Mouse (Mus musculus) embryo, embryonic 11.5 days (tissue): ENCODE data around the gene Rab44.

ENCODE experiments used
- DNase-seq: peaks from one replicate; pipeline ENCODE4 v3.0.0-alpha.2; 2012; ENCODE audit warnings: low read depth, low spot score

The Rab44 gene

GRCm38 (mm10) chr17:29167371-29167770 is 53.4 kb downstream of the Rab44 start:
- DNase-seq, result no peak

DNA sequence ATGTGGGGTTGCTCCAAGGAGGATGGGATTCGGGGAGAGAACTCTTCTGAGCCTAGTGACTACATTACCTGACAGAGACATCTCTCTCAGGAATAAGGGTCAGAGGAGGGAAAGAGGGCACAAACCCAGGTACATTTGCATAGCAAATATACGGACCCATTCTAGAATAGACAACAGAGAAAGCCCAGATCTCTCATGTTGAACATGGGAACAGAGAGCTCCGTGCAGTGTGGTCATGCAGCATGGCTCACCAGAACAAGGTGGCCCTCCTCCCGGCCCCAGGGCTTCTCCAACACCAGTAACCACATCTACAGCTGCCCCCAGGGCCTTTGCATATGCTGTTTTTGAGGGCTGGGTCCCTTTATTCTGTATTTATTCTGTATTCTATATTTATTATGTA is 54.5 kb downstream of the Rab44 start:
- no peak for DNase-seq

- DNase-seq, result no peak
Measured at GRCm38 (mm10) chr17:29168996-29169601, 55.2 kb downstream of the Rab44 start.

DNA sequence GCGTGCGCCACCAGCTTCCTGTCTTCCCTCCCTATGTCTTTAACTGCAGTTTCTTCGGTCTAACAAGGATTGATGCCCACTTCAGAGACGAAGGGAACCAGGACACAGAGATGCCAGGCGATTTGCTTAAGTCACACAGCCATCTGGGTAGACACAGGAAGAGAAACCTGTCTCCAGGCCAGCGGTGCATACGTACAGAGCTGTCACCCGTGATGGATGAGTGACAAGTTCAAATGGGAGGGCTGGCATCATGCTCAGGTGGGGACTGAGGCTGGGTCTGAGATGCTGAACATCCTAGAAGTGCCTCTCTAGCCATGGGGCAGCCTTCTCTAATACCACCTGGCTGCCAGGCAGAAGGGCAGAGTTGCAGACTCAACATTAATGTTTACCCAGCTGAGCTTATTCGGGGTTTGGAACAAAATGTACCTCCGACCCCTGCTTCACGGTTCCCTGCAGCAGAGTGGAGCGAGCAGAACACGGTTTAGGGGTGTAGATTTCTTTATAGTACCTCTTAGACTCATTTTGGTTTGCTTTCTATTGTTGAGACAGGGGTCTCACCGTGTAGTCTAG is 56.6 kb downstream of the Rab44 start:
- DNase-seq, result no peak

GRCm38 (mm10) chr17:29171001-29171772 is 57.2 kb downstream of the Rab44 start:
- peak; percentile 60 for DNase-seq

- no peak for DNase-seq
Measured at GRCm38 (mm10) chr17:29172062-29172461, 58.1 kb downstream of the Rab44 start.

DNA sequence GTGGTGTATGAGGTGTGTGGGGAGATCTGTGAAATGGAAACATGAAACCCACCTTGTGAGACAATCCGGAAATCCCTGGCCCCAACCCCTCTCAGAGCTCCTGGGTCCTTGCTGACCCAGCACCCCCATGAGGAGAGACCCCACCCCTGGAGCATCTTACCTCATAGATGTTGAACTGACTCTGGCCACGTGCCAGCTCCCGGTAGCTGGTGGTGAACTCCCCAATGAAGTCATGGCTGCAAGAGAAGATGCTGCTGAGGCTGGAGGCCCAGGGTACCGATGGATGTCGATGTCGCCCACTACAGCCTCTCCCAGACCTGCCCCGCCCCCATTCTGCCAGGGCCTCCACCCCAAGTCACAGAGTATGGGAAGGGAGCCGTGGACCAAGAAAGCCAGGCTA is 59.2 kb downstream of the Rab44 start:
- no peak for DNase-seq

GRCm38 (mm10) chr17:29175693-29176092 is 61.7 kb downstream of the Rab44 start:
- no peak for DNase-seq

GRCm38 (mm10) chr17:29176391-29177267 is 62.7 kb downstream of the Rab44 start:
- DNase-seq, result no peak

DNA sequence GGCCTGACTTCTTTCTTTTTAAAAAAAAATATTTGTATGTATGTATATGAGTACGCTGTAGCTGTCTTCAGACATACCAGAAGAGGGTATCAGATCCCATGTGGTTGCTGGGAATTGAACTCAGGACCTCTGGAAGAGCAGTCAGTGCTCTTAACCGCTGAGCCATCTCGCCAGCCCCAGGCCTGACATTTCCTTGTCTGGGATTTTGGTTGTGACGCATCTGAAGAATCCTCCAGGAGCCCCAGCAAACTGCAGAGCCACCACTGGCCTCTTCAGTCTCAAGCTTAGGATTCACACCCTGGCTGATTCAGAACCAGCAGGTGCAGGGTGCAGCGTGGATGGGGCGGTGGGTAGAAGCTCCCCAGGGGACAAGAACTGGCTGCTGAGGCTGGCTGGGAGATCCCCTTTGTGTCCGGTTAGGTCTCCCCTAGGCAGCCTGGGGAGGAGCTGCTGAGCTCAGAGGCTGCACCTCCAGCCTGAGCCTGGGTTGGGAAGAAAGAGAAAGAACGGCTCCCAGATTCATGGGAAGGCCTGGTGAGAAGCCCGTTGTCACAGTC is 64.6 kb downstream of the Rab44 start:
- DNase-seq, result no peak

- no peak for DNase-seq
Measured at GRCm38 (mm10) chr17:29179917-29180316, 66.0 kb downstream of the Rab44 start.

DNA sequence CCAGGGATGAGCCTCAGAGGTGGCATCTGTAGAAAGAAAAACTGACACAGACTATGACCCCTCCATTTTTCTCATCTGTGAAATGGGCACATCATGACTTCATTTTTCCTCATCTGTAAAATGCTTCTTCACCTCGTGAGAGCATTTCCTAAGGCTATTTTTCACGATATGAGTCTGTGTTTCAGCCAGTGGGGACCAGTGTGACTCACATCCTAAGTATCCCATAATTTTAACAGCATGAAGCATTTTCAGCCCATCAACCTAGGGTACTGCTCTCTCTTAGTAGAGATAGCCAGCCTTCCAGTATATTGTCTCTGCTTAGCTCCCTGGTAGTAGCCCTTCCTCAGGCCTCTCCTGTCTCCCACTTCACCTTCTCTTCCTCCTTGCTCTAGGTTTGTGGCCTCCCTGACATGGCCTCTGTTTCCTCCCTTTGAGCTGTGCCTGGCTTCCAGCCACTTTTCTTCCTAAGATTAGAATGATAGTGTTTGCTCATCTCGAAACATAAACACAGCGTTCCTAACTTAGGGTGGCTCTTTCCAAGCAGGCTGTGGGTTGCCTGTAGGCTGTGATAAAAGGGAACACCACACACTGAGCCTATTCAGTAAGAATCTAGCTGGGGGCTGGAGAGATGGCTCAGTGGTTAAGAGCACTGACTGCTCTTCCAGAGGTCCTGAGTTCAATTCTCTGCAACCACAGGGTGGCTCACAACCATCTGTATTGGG is 66.6 kb downstream of the Rab44 start:
- no peak for DNase-seq

DNA sequence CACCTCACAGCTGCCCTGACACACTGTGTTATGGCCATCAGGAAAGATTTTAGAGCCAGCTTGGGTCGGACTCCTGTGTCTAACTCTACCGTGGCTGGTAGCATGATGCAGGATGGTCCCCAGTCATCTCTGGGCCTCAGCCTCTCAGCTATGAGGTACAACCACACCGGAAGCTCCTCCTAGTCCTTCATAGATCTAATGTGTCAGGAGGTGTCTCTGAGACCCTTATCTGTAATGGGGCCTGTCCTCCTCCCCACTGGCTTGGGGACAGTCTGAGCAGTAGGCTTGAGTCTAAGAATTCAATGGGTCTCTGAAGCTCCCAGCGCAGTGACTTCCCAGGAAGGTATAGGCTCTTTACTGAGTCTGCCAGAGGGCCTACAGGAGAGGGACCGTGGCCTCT is 67.8 kb downstream of the Rab44 start:
- no peak for DNase-seq

GRCm38 (mm10) chr17:29183162-29183561 is 69.2 kb downstream of the Rab44 start:
- DNase-seq, result no peak

- DNase-seq, result no peak
Measured at GRCm38 (mm10) chr17:29185376-29186046, 71.6 kb downstream of the Rab44 start.

DNA sequence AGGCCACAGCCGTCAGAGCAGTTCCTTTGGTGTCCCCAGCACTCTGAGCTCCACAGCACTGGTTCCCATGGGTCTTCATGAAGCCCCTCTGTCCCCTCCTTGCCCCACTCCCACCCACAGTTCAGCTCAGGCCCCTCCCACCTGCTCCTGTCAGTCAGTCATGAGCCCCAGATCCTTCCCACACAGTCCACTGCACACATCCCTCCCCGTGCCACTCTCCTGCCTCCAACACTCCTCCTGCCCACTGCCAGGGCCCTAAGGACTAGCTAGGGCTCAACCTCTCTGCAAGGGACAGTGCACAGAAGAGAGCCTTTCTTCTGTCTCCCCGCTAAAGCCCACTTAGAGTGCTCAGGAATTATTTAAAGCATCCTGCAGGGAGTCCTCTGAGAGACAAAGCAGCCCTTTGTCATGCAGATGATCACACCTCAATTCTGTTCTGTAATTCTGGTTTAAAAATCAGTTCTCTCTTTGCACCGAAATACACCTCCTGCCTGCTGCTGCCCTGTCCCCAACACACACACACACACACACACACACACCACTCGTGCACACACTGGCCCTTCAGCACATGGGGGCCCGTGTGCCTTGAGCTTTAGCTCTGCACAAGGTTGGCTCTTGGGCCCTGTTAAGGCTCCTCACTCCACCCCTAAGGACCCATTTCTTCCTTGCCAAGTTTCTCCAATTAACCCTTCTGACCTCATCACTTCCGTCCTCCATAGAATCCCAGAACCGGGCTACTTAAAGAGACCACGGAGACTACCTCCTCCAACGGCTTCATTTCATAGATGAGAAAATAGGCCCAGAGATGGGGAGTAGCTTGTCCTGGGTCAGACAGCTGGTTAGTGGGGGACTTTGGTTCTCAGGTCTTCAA is 73.3 kb downstream of the Rab44 start:
- no peak for DNase-seq

DNA sequence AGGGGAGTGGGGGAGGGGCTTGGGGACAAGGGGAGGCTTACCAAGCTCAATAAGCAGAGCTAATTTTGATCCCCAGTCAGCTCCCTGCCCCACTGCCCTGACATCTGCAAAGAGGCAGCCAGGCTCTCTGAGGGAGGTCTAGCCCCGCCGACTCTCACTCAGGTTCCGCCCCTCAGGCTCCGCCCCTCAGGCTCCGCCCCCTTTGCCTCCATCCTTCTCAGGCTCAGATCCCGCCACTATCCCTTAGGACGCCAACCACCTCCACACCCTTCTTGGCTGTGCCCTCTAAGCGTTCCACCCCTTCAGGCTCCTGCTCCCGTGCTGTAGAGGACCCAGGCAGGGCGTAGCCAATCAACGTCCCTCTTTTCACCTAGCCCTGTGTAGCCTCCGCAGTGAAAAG is 75.0 kb downstream of the Rab44 start:
- no peak for DNase-seq

GRCm38 (mm10) chr17:29195579-29195978 is 81.6 kb downstream of the Rab44 start:
- DNase-seq, result no peak
